29 mouse cellular contexts compared by ENCODE assay signal in the genomic region with DNA sequence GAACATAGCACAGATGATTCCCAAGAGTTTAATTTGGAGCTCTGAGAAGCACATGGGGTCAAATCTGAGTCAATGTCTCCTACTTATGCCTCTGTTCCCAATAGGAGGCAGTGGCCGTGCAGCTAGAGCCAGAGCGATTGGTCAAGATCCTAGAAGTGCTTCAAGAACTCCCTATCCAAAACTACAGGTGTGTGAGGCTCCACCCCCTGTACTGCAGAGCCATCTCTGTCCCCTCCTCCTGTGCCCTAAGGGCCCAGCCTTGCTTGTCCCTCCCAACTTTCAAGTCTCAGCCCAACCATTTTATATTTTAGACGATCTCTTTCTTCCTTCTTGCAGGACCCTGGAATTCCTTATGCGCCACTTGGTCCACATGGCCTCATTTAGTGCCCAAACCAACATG. TPM values are rescaled to one million over a fixed set of nuclear protein-coding genes. Genes with fewer than 3 reads are reported as not detected.
"Had no signal": no experiment of that assay in that cellular context is flagged by ENCODE, and none has a peak within 500 bp of the region (broad histone marks: within the 10 kb centered on the region; RNA-seq: fewer than 3 reads in every experiment).

No protein-coding gene starts in this region.

- H3K4me1 ChIP-seq: heart, embryonic 13.5 days; heart, embryonic 15.5 days; hindbrain, embryonic 10.5 days; hindbrain, embryonic 12.5 days; intestine, embryonic 15.5 days; limb, embryonic 12.5 days; liver, embryonic 13.5 days; liver, embryonic 15.5 days had no signal

- H3K36me3 ChIP-seq: heart, embryonic 13.5 days; heart, embryonic 15.5 days; hindbrain, embryonic 10.5 days; hindbrain, embryonic 12.5 days; intestine, embryonic 15.5 days; limb, embryonic 10.5 days; limb, embryonic 12.5 days; liver, embryonic 13.5 days; liver, embryonic 15.5 days had no signal

- H3K27ac ChIP-seq: heart, adult 2 months; heart, embryonic 13.5 days; heart, embryonic 15.5 days; hindbrain, embryonic 10.5 days; hindbrain, embryonic 12.5 days; hindbrain, embryonic 14.5 days; intestine, embryonic 15.5 days; layer of hippocampus, adult 2 months; limb, embryonic 10.5 days; limb, embryonic 12.5 days; liver, embryonic 13.5 days; liver, embryonic 15.5 days had no signal

- H3K4me3 ChIP-seq: heart, adult 2 months; heart, embryonic 13.5 days; heart, embryonic 15.5 days; hindbrain, embryonic 10.5 days; hindbrain, embryonic 12.5 days; intestine, embryonic 15.5 days; layer of hippocampus, adult 2 months; limb, embryonic 10.5 days; limb, embryonic 12.5 days; liver, embryonic 13.5 days; liver, embryonic 15.5 days had no signal

- H3K9ac ChIP-seq: heart, embryonic 13.5 days; heart, embryonic 15.5 days; hindbrain, embryonic 12.5 days; hindbrain, embryonic 14.5 days; intestine, embryonic 15.5 days; limb, embryonic 12.5 days; liver, embryonic 13.5 days; liver, embryonic 15.5 days had no signal

- DNase-seq: gastrocnemius, postnatal 14 days; gastrocnemius, postnatal 36 days; heart, adult 11 months; heart, adult 2 months; heart, postnatal 4 days; kidney, adult 18-20 months; kidney, adult 8-10 months; kidney, postnatal 10 days; kidney, postnatal 25 days; kidney, postnatal 4 days; liver; liver, embryonic 13.5 days had no signal

- H3K27me3 ChIP-seq: heart, embryonic 13.5 days; heart, embryonic 15.5 days; intestine, embryonic 15.5 days; limb, embryonic 12.5 days; liver, embryonic 13.5 days; liver, embryonic 15.5 days had no signal

- H3K4me2 ChIP-seq: heart, embryonic 11.5 days; heart, embryonic 13.5 days; heart, embryonic 15.5 days; hindbrain, embryonic 12.5 days; hindbrain, embryonic 14.5 days; intestine, embryonic 15.5 days; limb, embryonic 12.5 days; liver, embryonic 11.5 days; liver, embryonic 13.5 days; liver, embryonic 15.5 days had no signal

- ATAC-seq: hindbrain, embryonic 16.5 days; inflammation-experienced regulatory T-cells, adult 6 months; intestine, embryonic 15.5 days; intestine, postnatal 0 days had no signal

- H3K9me3 ChIP-seq: heart, embryonic 13.5 days; heart, embryonic 15.5 days; hindbrain, embryonic 10.5 days; hindbrain, embryonic 12.5 days; intestine, embryonic 15.5 days; limb, embryonic 10.5 days; limb, embryonic 12.5 days; liver, embryonic 13.5 days; liver, embryonic 15.5 days had no signal

RNA-seq across cellular contexts. Expression of gene Nectin4, which starts 31.9 kb away (rescaled TPM):
- total RNA-seq: gastrocnemius, adult 18-20 months; gastrocnemius, adult 8-10 months; gastrocnemius, postnatal 14 days had no signal
